Mouse (Mus musculus): ENCODE measurements around the gene Camk1d. TPM values are rescaled to one million over a fixed set of nuclear protein-coding genes. Genes with fewer than 3 reads are reported as not detected.

Gene Camk1d
- total RNA-seq, 1 experiment from 2014 or later = 24.0 TPM

DNA sequence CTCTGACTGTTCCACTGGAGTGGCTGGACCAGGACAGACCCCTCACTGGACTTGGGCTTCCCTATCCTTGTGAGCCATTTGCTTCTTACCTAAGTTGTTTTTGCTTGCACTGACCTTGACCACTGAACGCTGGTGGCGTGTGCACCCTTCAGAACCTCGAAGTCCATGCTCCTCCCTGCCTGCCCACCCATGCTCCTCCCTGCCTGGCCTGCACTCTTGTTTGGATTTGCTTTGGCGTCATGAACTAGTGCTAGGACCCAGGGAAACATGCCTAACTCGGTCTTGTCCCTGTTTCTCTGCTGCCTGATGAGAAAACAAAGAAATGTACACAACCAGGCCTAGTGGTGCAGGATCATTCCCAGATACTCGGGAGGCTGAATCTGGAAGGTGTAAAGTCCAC lies 40.5 kb downstream of the Camk1d start:
- ATAC-seq (replicated peaks; ENCODE audit: insufficient number of reproducible peaks, low FRiP score, low TSS enrichment, poor library complexity, severe bottlenecking) = no peak

GRCm38 (mm10) chr2:5672906-5673589 lies 41.3 kb downstream of the Camk1d start:
- no peak for ATAC-seq (replicated peaks; ENCODE audit: insufficient number of reproducible peaks, low FRiP score, low TSS enrichment, poor library complexity, severe bottlenecking)

- ATAC-seq (replicated peaks; ENCODE audit: insufficient number of reproducible peaks, low FRiP score, low TSS enrichment, poor library complexity, severe bottlenecking) = no peak
Measured at GRCm38 (mm10) chr2:5670146-5670545, 44.2 kb downstream of the Camk1d start.

DNA sequence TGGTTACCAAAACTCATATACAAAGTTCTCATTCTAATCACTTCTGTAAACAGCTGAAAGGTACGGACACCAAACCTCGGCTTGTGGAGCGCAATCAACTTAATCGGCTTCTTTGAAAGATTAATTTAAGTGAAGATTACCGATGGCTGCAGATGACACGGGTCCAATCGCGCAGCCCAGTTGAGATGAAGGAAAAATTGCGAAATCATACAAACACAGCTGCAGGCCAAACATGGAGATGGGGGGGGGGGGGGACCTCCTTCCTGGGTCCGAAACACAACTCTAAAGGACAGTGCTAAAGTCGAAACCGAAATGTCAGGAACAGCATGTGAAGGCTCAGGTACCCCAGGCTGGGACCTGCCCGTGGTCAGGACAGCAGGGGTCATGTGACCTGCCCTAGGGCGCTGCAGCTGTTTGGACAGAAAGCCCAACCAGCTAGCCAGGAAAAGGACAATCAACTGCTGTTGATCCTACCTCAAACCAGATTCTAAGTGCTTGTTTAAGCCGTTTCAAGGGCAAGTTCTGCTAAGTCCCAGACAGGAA lies 44.7 kb downstream of the Camk1d start:
- ATAC-seq (replicated peaks; ENCODE audit: insufficient number of reproducible peaks, low FRiP score, low TSS enrichment, poor library complexity, severe bottlenecking) = no peak

GRCm38 (mm10) chr2:5668940-5669339 lies 45.4 kb downstream of the Camk1d start:
- ATAC-seq (replicated peaks; ENCODE audit: insufficient number of reproducible peaks, low FRiP score, low TSS enrichment, poor library complexity, severe bottlenecking) = no peak

GRCm38 (mm10) chr2:5663499-5663898 lies 50.8 kb downstream of the Camk1d start:
- ATAC-seq (replicated peaks; ENCODE audit: insufficient number of reproducible peaks, low FRiP score, low TSS enrichment, poor library complexity, severe bottlenecking) = no peak

DNA sequence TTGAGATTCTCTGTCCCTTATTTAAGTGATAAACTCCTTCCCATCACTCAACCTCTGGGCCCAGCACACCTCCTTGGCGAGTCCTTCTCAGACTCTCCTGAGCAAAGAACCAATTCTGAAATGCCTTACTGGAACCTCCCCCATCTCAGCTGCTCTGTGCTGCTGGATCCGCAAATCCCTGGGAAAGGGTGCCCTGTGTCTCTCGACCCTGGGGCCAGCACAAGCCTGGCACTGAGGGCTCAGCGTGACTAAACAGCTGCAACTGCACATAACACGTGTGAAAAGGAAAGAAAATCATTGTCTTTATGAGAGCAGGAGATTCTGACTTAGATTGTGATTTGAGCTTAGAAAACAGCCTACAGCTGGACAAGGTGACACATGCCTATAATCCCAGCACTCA lies 52.4 kb downstream of the Camk1d start:
- no peak for ATAC-seq (replicated peaks; ENCODE audit: insufficient number of reproducible peaks, low FRiP score, low TSS enrichment, poor library complexity, severe bottlenecking)

DNA sequence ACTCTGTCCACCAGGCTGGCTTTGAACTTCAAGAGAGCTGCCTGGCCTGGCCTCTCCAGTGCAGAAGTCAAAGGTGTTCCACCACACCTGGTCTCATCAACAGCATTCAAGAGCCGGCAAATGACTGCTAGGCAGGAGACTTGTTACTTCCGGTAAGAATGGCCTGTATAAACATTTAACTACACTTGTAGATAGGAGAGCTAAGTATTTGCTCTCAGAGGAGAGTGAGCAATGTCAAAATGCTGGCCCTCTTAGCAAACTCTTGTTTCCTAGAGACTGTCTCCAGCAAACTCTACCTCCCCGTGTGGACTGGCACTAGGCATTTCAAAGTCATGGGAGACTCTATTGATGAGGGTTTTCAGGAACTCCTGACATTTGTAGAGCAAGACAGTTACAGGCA lies 56.3 kb downstream of the Camk1d start:
- no peak for ATAC-seq (replicated peaks; ENCODE audit: insufficient number of reproducible peaks, low FRiP score, low TSS enrichment, poor library complexity, severe bottlenecking)

GRCm38 (mm10) chr2:5656326-5656725 lies 58.0 kb downstream of the Camk1d start:
- no peak for ATAC-seq (replicated peaks; ENCODE audit: insufficient number of reproducible peaks, low FRiP score, low TSS enrichment, poor library complexity, severe bottlenecking)

DNA sequence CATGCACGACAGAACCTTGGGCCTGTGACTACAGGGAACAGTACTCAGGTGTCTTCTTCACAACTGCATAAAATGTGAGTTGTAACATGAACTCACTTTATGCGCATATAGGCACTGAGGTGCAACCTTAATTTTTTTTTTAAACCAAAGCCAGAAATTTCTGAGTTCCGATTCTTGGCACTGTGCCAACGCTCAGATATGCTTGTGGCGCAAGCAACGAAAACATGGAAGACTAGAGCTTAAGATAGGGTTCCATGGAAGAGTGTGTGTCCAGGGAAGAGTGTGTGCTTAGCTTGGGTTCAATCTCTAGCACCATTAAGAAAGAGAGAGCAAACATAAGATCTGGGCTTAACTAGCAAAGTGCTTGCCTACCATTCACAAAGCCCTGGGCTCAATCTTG lies 62.2 kb downstream of the Camk1d start:
- ATAC-seq (replicated peaks; ENCODE audit: insufficient number of reproducible peaks, low FRiP score, low TSS enrichment, poor library complexity, severe bottlenecking) = no peak

DNA sequence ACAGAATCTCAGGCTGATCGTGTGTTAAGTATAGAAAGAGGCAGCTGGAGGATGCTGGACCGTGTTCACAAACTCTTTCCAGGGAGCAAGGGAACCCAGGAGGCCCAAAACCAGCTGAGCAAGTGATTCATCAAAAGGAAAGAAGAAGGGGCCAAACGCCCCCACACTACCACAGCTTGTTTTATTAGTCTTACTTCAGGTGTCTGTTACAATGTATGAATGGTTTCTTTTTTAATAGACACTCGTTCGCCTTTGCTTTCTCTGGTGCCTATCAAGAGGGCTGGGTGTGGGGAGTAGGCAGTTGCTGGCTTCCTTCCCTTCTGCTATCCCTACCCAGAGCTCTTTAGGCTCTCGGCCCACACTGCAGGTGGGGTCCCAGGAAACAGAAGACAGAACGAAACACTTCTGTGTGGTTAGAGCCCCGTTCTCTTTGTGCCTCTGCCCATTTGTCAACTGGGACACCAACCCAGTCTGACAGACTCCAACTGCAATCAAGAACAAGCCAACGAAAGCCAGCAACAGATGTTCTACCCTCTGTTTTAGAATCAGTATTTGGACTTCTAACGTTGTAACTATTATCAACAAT lies 62.9 kb downstream of the Camk1d start:
- ATAC-seq (replicated peaks; ENCODE audit: insufficient number of reproducible peaks, low FRiP score, low TSS enrichment, poor library complexity, severe bottlenecking) = no peak

DNA sequence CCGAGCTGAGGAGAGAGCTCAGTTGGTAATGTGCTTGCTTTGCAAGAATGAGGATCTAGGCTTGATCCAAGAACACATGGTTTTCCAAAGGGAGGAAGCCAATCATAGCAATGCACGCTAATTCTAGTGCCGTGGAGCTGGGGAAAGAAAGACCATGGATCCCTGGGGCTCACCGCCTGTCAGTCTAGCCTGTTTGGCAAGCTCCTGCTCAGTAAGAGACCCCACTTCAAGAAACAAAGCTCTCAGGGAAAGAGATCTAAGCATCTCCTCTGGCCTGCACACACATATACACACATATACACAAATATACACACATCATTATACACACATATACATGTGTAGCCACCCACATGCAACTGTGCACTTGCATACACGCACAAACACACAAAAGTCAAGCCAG lies 65.1 kb downstream of the Camk1d start:
- ATAC-seq (replicated peaks; ENCODE audit: insufficient number of reproducible peaks, low FRiP score, low TSS enrichment, poor library complexity, severe bottlenecking) = no peak

- ATAC-seq (replicated peaks; ENCODE audit: insufficient number of reproducible peaks, low FRiP score, low TSS enrichment, poor library complexity, severe bottlenecking) = no peak
Measured at GRCm38 (mm10) chr2:5648764-5649163, 65.6 kb downstream of the Camk1d start.

GRCm38 (mm10) chr2:5646322-5646721 lies 68.0 kb downstream of the Camk1d start:
- no peak for ATAC-seq (replicated peaks; ENCODE audit: insufficient number of reproducible peaks, low FRiP score, low TSS enrichment, poor library complexity, severe bottlenecking)

DNA sequence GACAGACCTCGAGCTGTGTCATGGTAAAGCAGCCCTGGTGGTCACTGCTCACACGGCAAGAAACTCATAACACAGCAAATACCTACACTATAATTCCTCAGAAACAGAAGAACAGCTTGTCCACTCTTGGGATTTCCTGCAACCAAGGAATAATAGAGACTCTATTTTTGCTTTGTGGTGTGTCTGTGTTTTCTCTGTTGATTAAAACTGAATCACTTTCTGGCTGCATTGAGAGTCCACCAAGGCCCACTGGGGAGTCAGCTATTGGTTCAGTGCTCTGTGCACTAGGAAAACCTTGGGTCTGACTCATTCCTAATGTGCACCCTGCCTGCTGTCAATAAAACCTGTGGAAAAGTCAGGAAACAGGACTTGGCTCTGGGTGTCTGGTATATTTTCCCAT lies 68.7 kb downstream of the Camk1d start:
- no peak for ATAC-seq (replicated peaks; ENCODE audit: insufficient number of reproducible peaks, low FRiP score, low TSS enrichment, poor library complexity, severe bottlenecking)

DNA sequence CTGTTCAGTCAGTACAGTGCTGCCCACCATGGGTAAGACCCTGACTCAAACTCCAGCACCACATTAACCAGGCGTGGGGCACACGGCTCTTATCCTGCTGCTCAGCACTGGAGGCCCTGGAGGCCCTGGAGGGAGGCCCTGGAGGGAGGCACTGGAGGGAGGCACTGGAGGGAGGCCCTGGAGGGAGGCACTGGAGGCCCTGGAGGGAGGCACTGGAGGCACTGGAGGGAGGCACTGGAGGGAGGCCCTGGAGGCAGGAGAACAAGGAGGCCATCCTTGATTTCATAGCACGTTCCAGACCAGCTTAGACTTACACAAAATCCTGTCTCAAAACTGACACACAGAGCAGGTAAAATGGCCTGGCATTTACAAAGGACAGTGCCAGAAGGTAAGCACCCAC lies 70.4 kb downstream of the Camk1d start:
- 0 out of 2 replicates have a peak, but pooled peaks have one; percentile 14 for ATAC-seq (replicated peaks; ENCODE audit: insufficient number of reproducible peaks, low FRiP score, low TSS enrichment, poor library complexity, severe bottlenecking)

GRCm38 (mm10) chr2:5643226-5643625 lies 71.1 kb downstream of the Camk1d start:
- no peak for ATAC-seq (replicated peaks; ENCODE audit: insufficient number of reproducible peaks, low FRiP score, low TSS enrichment, poor library complexity, severe bottlenecking)

DNA sequence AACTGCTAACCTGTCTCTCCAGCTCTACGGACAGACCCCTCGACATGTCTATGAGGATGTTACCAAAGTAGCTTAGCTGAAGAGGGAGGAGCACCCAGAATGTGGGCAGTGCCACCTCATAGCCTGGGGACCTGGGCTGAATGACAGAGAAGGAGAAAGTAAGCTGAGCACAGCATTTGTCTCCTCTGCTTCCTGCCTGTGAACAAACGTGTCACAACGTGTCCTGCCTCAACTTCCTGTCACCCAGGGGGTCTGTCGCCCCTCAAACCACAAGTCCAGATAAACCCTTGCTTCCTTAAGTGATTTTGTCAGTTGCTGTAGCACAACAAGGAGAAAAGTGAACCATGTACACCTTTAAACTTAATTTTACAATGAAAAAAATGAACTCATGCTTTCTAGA lies 71.7 kb downstream of the Camk1d start:
- ATAC-seq (replicated peaks; ENCODE audit: insufficient number of reproducible peaks, low FRiP score, low TSS enrichment, poor library complexity, severe bottlenecking) = no peak

DNA sequence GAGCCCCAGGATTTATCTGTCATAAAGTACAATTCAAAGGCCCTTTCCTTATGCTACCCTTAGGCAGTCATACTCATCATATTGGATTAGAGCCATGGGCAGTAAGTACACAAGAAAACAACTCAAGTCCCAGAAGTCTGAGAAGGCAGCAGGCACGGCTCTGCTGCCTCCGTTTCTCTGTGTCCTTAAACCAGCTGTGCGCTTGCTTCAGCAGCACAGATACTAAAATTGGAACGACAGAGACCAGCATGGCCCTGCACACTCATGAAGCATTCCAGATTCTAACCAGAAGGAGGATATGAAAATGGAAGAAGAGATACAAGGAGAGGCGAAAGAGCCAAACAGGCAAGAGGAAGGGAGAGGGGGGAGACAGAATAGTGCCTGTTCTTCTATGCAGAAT lies 72.6 kb downstream of the Camk1d start:
- ATAC-seq (replicated peaks; ENCODE audit: insufficient number of reproducible peaks, low FRiP score, low TSS enrichment, poor library complexity, severe bottlenecking) = no peak

DNA sequence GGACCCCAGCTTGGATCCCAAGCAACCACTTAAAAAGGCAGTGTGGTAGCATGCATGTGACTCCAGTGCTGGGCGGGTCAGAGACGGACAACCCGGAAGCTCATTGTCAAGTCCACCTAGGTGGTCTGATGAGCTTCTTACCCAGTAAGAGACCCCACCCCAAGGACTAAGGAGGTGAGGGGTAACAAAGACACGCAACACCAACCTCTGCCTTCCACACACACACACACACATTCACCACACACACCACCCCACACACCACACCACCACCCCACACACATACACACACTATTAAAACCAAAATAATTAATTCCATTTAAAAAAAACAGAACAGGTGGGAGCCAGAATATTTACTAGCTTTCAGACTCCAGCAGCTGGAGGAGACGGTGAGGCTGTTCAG lies 73.7 kb downstream of the Camk1d start:
- no peak for ATAC-seq (replicated peaks; ENCODE audit: insufficient number of reproducible peaks, low FRiP score, low TSS enrichment, poor library complexity, severe bottlenecking)

Data from monocyte, adult 5-6 weeks (primary cell).